Mouse (Mus musculus): ENCODE measurements around the gene Gm19426.
"Not testable (repeated sequence)": the region's sequence is repeated elsewhere in the genome, so short reads cannot be mapped to it uniquely, and the experiment has no call there.

Gene Gm19426

GRCm38 (mm10) chr2:84744126-84744525 is 671 bp upstream of the Gm19426 start:
- no peak for DNase-seq (ENCODE audit: low read depth)

DNA sequence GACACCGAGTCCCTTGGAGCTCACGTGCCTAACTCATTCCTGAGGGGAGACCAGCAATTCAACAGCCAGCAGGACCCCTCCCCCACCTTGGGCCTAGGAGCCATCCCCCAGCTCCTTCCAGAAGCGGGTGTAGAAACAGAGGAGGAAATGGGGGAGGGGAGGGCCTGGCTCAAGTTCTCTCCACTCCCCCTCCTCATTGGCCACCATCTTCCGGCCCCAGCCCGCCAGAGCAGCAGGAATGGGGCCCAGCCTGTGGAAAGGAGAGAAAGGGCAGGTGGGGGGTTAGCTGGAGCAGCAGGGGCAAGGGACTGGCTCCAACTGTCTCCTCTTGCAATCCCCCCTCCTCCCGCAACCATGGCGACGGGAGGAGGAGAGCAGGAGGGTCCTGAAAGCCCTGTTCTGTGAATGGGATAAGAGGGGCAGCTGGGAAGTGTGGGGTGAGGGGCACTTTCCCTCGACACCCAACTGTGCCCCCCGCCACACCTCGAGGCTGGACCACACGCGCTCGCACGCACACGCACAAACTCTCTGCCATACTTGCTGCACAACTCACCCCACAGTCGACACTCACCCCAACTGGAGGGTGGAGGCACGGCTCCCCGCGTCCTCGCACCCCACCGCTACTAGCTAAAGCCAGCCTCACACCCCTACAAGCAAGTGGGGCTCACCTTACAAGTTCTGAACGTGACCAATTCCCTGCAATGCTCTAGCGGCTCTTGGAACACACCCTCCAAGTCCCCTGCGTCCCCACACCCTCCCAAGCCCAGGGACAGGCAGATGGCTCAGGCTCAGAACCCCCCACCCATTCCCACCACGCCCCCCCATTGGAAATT is 788 bp downstream of the Gm19426 start:
- no peak for DNase-seq (ENCODE audit: low read depth)

DNA sequence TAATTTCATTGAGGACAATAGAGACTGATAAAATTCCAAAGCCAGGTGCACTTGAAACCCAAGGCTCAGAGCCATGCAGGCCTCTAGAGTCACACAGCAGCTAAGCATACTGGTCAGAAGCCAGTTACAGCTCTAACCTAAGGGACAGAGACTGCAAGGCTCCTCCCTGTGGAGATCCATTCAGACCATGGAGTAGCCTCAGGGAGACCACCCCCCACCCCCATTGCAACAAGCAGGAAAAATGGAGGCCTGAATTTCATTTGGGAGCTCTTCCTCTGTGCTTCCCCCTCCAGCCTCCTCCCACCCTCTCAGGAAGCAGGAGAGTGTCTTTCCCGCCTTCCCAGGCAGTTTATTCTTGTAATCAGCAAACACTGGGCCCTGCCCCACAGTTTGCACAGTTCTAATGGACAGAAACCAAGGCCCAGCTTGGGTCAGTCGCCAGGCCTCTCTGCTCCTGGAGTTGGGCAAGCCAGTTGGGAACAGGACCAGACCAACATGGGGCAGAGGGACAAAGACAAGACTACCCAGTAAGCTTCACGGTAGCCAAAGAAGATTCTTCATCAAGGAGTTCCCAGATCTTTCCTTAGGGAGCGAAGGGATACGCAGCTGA is 1.5 kb downstream of the Gm19426 start:
- DNase-seq (ENCODE audit: low read depth), result no peak

- no peak for DNase-seq (ENCODE audit: low read depth)
Observed at GRCm38 (mm10) chr2:84740608-84741333, 2.7 kb downstream of the Gm19426 start.

DNA sequence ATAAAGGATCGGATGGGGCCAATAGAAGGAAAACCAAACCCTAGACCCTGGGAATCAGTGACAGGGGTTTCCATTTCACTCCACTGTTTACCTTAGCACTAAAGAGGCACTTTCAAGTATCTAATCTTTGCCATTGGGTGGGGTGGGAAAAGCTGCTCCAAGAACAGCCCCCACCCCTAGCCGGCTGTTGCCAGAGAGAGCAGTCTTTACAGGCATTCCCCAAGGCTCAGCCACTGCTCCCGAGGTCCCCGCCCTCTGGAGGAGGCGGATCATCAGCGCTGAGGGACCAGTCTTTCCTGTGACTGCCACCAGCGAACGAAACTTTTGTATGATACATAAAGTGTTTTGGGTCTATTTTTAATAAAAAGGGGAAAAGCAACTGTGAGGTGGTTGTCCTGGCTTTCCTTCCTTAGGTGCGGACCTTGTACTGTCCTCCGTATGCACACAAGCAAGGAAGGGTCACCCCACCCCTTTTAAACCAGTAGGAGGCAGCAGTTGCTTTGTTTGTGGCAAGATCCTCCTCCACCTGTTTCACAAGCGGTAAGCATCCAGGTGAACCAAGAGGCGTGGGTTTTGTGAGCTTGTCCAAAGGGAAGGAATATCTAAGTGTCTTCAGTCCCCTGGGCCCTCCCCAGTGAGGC is 5.1 kb downstream of the Gm19426 start:
- DNase-seq (ENCODE audit: low read depth), result no peak

DNA sequence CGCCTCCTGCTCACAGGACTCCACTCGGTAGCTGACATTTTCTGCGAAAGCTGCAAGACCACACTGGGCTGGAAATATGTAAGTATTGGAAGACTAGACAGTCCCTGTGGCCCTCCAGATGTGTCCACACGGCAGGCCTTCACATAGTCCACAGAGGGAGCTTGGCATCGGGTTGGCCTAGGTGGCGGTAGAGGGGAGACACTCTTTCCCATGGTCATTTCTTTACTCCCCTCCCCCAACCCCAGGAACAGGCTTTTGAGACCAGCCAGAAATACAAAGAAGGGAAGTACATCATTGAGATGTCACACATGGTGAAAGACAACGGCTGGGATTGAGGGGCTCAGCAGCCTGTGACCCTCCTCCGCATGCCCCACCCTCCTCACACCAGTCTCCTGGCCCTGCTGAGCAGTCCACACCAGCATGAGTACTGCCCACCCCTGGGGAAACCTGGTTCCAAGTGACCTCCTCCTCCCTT is 6.0 kb downstream of the Gm19426 start:
- DNase-seq (ENCODE audit: low read depth), result no peak

DNA sequence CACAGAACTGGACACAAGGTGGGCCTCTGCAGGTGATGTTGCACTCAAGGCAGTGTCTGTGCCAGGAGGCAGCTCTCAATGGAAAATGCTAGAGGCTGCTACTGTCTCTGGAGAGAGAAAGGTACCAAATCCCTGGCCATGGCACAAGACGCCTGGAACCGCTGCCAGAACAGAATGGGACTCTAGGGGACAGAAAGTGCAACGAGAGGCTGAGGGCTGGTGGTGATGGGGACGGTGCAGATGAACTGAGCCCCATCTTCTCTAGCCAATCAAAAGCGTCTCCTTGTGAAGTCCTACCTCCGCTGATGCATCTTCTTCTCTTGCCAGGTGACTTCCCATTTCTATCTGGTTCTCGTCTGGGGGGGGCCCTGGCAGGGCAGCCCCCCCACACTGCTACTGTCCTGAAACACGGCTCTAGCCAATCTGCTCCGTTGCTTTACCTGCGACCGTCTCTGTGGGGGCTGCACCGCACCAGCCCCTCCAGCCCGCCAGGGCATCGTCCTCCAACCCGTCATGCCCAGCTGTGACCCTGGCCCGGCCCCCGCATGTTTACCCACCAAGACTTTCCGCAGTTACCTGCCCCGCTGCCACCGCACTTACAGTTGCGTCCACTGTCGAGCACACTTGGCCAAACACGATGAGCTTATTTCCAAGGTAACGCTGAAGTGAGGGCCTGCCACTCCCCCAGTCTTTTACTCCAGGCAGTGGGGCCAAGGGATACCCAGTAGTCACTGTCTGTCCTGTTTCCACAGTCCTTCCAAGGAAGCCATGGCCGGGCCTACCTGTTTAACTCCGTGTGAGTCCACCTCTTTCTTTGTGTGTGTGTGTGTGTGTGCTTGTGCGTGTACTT is 6.9 kb downstream of the Gm19426 start:
- DNase-seq (ENCODE audit: low read depth), result no peak

GRCm38 (mm10) chr2:84735346-84735920 is 8.0 kb downstream of the Gm19426 start:
- DNase-seq (ENCODE audit: low read depth), result no peak

DNA sequence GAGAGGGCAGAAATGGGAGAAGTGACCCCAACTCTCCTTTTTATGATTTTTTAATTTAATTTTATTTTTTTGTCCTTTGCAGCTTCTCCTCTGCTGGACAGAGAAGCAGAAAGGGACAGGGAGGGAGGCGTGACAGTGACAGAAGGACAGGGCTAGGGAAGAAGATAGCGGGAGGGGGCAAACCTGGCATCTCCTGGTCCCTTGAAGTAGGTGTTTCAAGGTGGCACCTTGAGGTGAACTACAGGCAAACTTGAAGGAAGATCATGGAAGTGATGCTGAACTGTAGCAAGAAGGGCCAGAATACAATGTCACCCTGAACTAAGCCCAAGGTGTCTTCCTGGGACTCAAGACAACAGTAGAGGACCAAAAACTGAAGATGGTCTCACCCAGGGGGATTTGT is 8.5 kb downstream of the Gm19426 start:
- no peak for DNase-seq (ENCODE audit: low read depth)

GRCm38 (mm10) chr2:84734351-84734864 is 9.0 kb downstream of the Gm19426 start:
- no peak for DNase-seq (ENCODE audit: low read depth)

GRCm38 (mm10) chr2:84733579-84734300 is 9.7 kb downstream of the Gm19426 start, which contains the start of gene Ypel4:
Gene Ypel4 (plus strand): TSS chr2:84734058.
- peak; percentile 58 for DNase-seq (ENCODE audit: low read depth)

DNA sequence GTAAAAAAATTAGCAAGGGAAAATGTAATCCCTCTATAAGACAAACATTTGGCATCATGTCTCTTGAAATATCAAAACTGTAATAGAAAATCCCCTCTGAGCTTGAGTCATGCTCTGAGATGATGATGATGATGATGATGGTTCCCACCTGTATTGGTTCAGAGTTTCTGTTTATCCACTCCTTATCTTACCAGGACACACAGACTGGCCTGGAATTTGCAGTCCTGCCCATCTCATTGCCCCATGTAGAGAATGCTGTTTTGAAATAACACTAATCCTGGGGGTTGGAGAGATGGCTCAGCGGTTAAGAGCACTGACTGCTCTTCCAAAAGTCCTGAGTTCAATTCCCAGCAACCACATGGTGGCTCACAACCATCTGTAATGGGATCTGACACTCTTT is 11.1 kb downstream of the Gm19426 start:
- DNase-seq (ENCODE audit: low read depth), result no peak

- DNase-seq (ENCODE audit: low read depth), result no peak
Observed at GRCm38 (mm10) chr2:84731206-84731605, 12.2 kb downstream of the Gm19426 start.

- DNase-seq (ENCODE audit: low read depth), result not testable (repeated sequence)
Observed at GRCm38 (mm10) chr2:84728191-84728590, 15.3 kb downstream of the Gm19426 start.

GRCm38 (mm10) chr2:84727172-84727858 is 16.1 kb downstream of the Gm19426 start, which contains the start of gene Clp1:
Gene Clp1 (minus strand): TSS chr2:84727350.
- peak; percentile 96 for DNase-seq (ENCODE audit: low read depth)

GRCm38 (mm10) chr2:84726716-84727115 is 16.7 kb downstream of the Gm19426 start:
- DNase-seq (ENCODE audit: low read depth), result peak; percentile 28

DNA sequence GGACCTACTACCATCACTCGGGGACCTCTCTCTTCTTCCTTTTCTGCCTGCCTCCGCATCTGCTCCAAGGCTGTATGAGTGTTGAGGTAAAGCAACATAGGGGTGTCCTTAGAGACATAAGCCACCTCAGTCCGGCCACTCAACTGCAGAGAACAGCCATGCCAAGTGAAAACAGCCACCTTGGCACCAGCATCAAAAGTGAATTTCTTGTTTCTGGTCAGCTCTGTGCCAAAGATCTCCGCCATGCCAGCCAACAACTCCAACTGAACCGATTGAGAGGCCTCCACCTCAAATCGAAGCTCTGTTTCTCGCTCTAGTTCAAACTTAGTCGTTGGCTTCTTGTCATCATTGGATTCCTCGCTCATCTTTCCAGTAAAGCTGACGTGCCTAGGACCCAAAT is 17.7 kb downstream of the Gm19426 start:
- no peak for DNase-seq (ENCODE audit: low read depth)

DNA sequence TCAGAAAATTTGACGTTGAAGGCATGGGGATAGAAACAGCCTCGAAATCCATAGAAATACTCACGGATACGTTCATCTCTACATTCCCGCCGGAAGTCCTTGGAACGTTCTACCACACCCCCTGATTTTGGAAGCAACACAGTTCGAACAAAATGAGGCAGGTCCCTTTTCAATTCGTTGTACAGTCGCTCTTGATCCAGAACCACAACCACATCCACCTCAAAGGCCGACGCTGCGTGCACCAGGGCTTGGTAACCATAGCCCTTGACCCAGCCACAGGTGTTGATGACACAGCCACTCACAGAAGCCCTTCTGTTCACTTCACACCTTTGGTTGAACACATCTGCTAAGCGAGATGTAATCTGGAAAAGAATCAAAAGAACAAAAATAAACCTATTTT is 19.6 kb downstream of the Gm19426 start:
- DNase-seq (ENCODE audit: low read depth), result no peak

GRCm38 (mm10) chr2:84721182-84721581 is 22.3 kb downstream of the Gm19426 start:
- no peak for DNase-seq (ENCODE audit: low read depth)

Data from naive thymus-derived CD4-positive, alpha-beta T cell, adult 2 months (primary cell).